Mouse (Mus musculus) liver, postnatal 0 days (tissue): Measurements from ENCODE around the gene Chpt1.

Experiments
- CTCF ChIP-seq: sonication (generic); IDR thresholded peaks from 2 replicates; pipeline ENCODE4 v1.5.1; 2016; ENCODE audit warnings: antibody characterized with exemption, low read depth
- EP300 ChIP-seq: IDR thresholded peaks from 2 replicates; pipeline ENCODE4 v1.6.1; 2016; ENCODE audit warnings: antibody characterized with exemption, low read depth, mild to moderate bottlenecking

GRCm38 (mm10) chr10:88405812-88406211 lies 98.1 kb downstream of the Chpt1 start:
- TF ChIP-seq CTCF (no peak), EP300 (no peak)
